In the genomic region with DNA sequence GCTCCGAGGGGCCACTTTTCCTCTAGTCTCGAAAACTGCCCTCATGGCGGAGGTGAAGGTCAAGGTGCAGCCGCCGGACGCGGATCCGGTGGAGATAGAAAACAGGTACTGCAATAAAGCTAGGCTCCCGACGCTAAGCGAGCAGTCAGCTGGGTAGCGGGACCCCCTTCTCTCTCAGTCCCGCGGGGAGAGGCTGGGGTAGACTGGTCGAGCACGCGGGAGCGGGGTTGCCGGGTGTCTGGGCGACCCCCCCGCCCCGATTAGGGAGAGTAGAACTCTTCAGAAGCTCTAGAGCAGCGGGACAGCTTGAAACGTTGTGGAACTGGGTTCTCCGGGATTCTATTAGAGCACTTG, we compare ENCODE assay signal across 1 mouse cellular context.
TF ChIP-seq lines count a peak whose summit lies in the region.

No protein-coding gene starts in this region.

TF ChIP-seq in CH12.LX, 34 proteins besides CTCF, POLR2A, EP300 and RAD21 (continued from another document):
- no peak for TF ChIP-seq BHLHE40 (IDR thresholded peaks at IDR 0.05; ENCODE audit: low read depth, low read length)
- TF ChIP-seq ETS1 (conservative IDR thresholded peaks at IDR 0.05; ENCODE audit: low read depth, low read length) = no peak
- TF ChIP-seq UBTF (IDR thresholded peaks at IDR 0.05; ENCODE audit: low read depth, low read length) = no peak
- TF ChIP-seq JUND (conservative IDR thresholded peaks at IDR 0.05; ENCODE audit: low read depth, low read length) = no peak
- no peak for TF ChIP-seq E2F4 (IDR thresholded peaks at IDR 0.05; ENCODE audit: insufficient replicate concordance, low read depth, low read length)
- TF ChIP-seq PAX5 (IDR thresholded peaks at IDR 0.05; ENCODE audit: low read length) = no peak
- no peak for TF ChIP-seq TCF12 (IDR thresholded peaks at IDR 0.05; ENCODE audit: low read depth, low read length)
- TF ChIP-seq NRF1 (IDR thresholded peaks at IDR 0.05; ENCODE audit: low read depth, low read length) = no peak
- no peak for TF ChIP-seq NELFE (IDR thresholded peaks at IDR 0.05; ENCODE audit: low read depth, low read length)
- no peak for TF ChIP-seq USF2 (conservative IDR thresholded peaks at IDR 0.05; ENCODE audit: low read depth, low read length)
- TF ChIP-seq JUN (IDR thresholded peaks at IDR 0.05; ENCODE audit: insufficient read depth, low read depth, low read length) = no peak
- TF ChIP-seq MAZ (IDR thresholded peaks at IDR 0.05; ENCODE audit: low read depth, low read length) = no peak
